7 mouse cellular contexts compared by ENCODE assay signal in genomic region chr11:119022068-119022894, GRCm38 (mm10). TPM values are rescaled to one million over a fixed set of nuclear protein-coding genes. Genes with fewer than 3 reads are reported as not detected.
DNase-seq lines count a peak whose midpoint lies in the region; ATAC-seq and TF ChIP-seq lines count a peak whose summit lies in the region.

No protein-coding gene starts in this region.

- H3K4me2 ChIP-seq in limb, embryonic 15.5 days = peak overlapping the region; percentile 80
- peak overlapping the region; percentile 96 for H3K4me2 ChIP-seq in stomach, postnatal 0 days (replicated peaks; ENCODE audit: low read depth)

- TF ChIP-seq CTCF in testis, adult 2 months (IDR thresholded peaks at IDR 0.05; ENCODE audit: control insufficient read depth, insufficient read depth, insufficient replicate concordance, low read depth, low read length) = peak; percentile 35; the same call in 1 of the 2 replicates
- TF ChIP-seq CTCF in stomach, postnatal 0 days (IDR thresholded peaks at IDR 0.05; ENCODE audit: low read depth) = peak; percentile 63

- no peak for TF ChIP-seq EP300 in stomach, postnatal 0 days (optimal IDR thresholded peaks at IDR 0.05)

- 0 out of 2 replicates have a peak overlapping the region, but pooled peaks have one; percentile 45 for H3K9ac ChIP-seq in limb, embryonic 15.5 days
- H3K9ac ChIP-seq in stomach, postnatal 0 days (ENCODE audit: low read length) = peak overlapping the region; percentile 79

- WGBS in forebrain, embryonic 10.5 days = 6% methylated on average over 42 of the region's 42 CpGs
- 3% methylated on average over 42 of the region's 42 CpGs for WGBS in limb, embryonic 15.5 days
- 4% methylated on average over 42 of the region's 42 CpGs for whole genome bisulfite sequencing in stomach, postnatal 0 days

- H3K27me3 ChIP-seq in testis, adult 2 months (ENCODE audit: control insufficient read depth, insufficient read depth, low read length) = no peaks in the 10 kb centered on the region
- peaks cover 41% of the 10 kb centered on the region for H3K27me3 ChIP-seq in forebrain, embryonic 10.5 days (ENCODE audit: poor library complexity, severe bottlenecking)
- H3K27me3 ChIP-seq in limb, embryonic 15.5 days = 0 out of 2 replicates have a peak, but pooled peaks cover 4% of the 10 kb centered on the region
- H3K27me3 ChIP-seq in stomach, postnatal 0 days (ENCODE audit: control insufficient read depth, insufficient read depth, low read length) = no peaks in the 10 kb centered on the region; the same call in 1 of the 2 replicates

- H3K9me3 ChIP-seq in forebrain, embryonic 10.5 days = no peaks in the 10 kb centered on the region
- no peaks in the 10 kb centered on the region for H3K9me3 ChIP-seq in limb, embryonic 15.5 days
- H3K9me3 ChIP-seq in stomach, postnatal 0 days (ENCODE audit: control insufficient read depth, low read length) = no peaks in the 10 kb centered on the region

- H3K4me3 ChIP-seq in testis, adult 2 months (ENCODE audit: control insufficient read depth, low read depth, low read length) = peak overlapping the region; percentile 83
- peak overlapping the region; percentile 95 for H3K4me3 ChIP-seq in forebrain, embryonic 10.5 days
- H3K4me3 ChIP-seq in limb, embryonic 15.5 days = peak overlapping the region; percentile 95
- H3K4me3 ChIP-seq in stomach, postnatal 0 days (ENCODE audit: low read depth, low read length) = peak overlapping the region; percentile 83

- TF ChIP-seq POLR2A in testis, adult 2 months (IDR thresholded peaks at IDR 0.05; ENCODE audit: control insufficient read depth, low read depth, low read length) = no peak

- H3K27ac ChIP-seq in testis, adult 2 months (ENCODE audit: control insufficient read depth, insufficient read depth, low read depth, low read length) = no peak overlapping the region
- peak overlapping the region; percentile 100 for H3K27ac ChIP-seq in forebrain, embryonic 10.5 days
- H3K27ac ChIP-seq in limb, embryonic 15.5 days = peak overlapping the region; percentile 96
- 0 out of 2 replicates have a peak overlapping the region, but pooled peaks have one; percentile 74 for H3K27ac ChIP-seq in stomach, postnatal 0 days (replicated peaks)

- H3K4me1 ChIP-seq in testis, adult 2 months (ENCODE audit: control insufficient read depth, insufficient read depth, low read length) = peaks cover 8% of the 10 kb centered on the region
- peaks cover 57% of the 10 kb centered on the region for H3K4me1 ChIP-seq in forebrain, embryonic 10.5 days
- peaks cover 34% of the 10 kb centered on the region for H3K4me1 ChIP-seq in limb, embryonic 15.5 days
- peaks cover 8% of the 10 kb centered on the region; the same call in 1 of the 2 replicates for H3K4me1 ChIP-seq in stomach, postnatal 0 days (replicated peaks; ENCODE audit: control insufficient read depth, insufficient read depth)

- ATAC-seq in limb, embryonic 15.5 days (ENCODE audit: insufficient number of reproducible peaks, low FRiP score, low TSS enrichment, low read depth) = no peak
- ATAC-seq in stomach, postnatal 0 days (ENCODE audit: low FRiP score, low TSS enrichment) = no peak

- no peak for DNase-seq in testis, postnatal 14 days (ENCODE audit: low spot score)
- DNase-seq in forebrain, embryonic 10.5 days (ENCODE audit: extremely low spot score, low spot score) = peak; percentile 31
- no peak for DNase-seq in stomach, postnatal 0 days (ENCODE audit: low spot score)
- no peak for DNase-seq in ovary, adult 18-20 months (ENCODE audit: low spot score)
- no peak for DNase-seq in layer of hippocampus, postnatal 25 days (ENCODE audit: extremely low spot score in 1 of 2, low spot score in 1 of 2)

- no peaks in the 10 kb centered on the region for H3K36me3 ChIP-seq in testis, adult 2 months (ENCODE audit: control insufficient read depth, insufficient read depth, low read length)
- peaks cover 29% of the 10 kb centered on the region for H3K36me3 ChIP-seq in forebrain, embryonic 10.5 days (replicated peaks)
- H3K36me3 ChIP-seq in limb, embryonic 15.5 days = peaks cover 12% of the 10 kb centered on the region
- 0 out of 2 replicates have a peak, but pooled peaks cover 3% of the 10 kb centered on the region for H3K36me3 ChIP-seq in stomach, postnatal 0 days (ENCODE audit: control insufficient read depth, insufficient read depth, low read length)

RNA-seq across cellular contexts. Expression of gene Cbx2, which starts 0.5 kb away (rescaled TPM):
- 2.3 and 2.4 TPM in 2 replicates for polyA plus RNA-seq in testis, adult 2 months (2012; rRNA removed)
- 115 and 127 TPM in 2 replicates for polyA plus RNA-seq in forebrain, embryonic 10.5 days (2016; fragmentation: Nextera tagmentation; extraction: Ambion mirVana)
- polyA plus RNA-seq in limb, embryonic 15.5 days (2015; fragmentation: Nextera tagmentation; extraction: Ambion mirVana) = 30.4 and 32.3 TPM in 2 replicates
- polyA plus RNA-seq in stomach, postnatal 0 days (2015; fragmentation: Nextera tagmentation; extraction: Ambion mirVana) = 5.1 and 5.3 TPM in 2 replicates
- total RNA-seq in layer of hippocampus, postnatal 25 days (2021) = 1 to 10 TPM; 4.0 to 4.4 TPM

RNA-seq across cellular contexts. Expression of gene Cbx8, which starts 18.5 kb away (rescaled TPM):
- 0.53 and 0.79 TPM in 2 replicates for polyA plus RNA-seq in testis, adult 2 months (2012; rRNA removed)
- 9.5 and 11.3 TPM in 2 replicates for polyA plus RNA-seq in forebrain, embryonic 10.5 days (2016; fragmentation: Nextera tagmentation; extraction: Ambion mirVana)
- polyA plus RNA-seq in limb, embryonic 15.5 days (2015; fragmentation: Nextera tagmentation; extraction: Ambion mirVana) = 8.9 and 9.6 TPM in 2 replicates
- 4.6 and 5.1 TPM in 2 replicates for polyA plus RNA-seq in stomach, postnatal 0 days (2015; fragmentation: Nextera tagmentation; extraction: Ambion mirVana)
- total RNA-seq in layer of hippocampus, postnatal 25 days (2021) = 10 to 100 TPM; 13.8 to 16.7 TPM

RNA-seq across cellular contexts. Expression of gene Enpp7, which starts 34.3 kb away (rescaled TPM):
- polyA plus RNA-seq in testis, adult 2 months (2012; rRNA removed) = 0.08 TPM in 1 of 2 replicates, not detected in the other
- polyA plus RNA-seq in forebrain, embryonic 10.5 days (2016; fragmentation: Nextera tagmentation; extraction: Ambion mirVana) = not detected in 2 replicates
- not detected in 2 replicates for polyA plus RNA-seq in limb, embryonic 15.5 days (2015; fragmentation: Nextera tagmentation; extraction: Ambion mirVana)
- not detected in 2 replicates for polyA plus RNA-seq in stomach, postnatal 0 days (2015; fragmentation: Nextera tagmentation; extraction: Ambion mirVana)
- total RNA-seq in layer of hippocampus, postnatal 25 days (2021) = not detected
